Mouse (Mus musculus) adrenal gland, adult 8-10 months (tissue): Measurements from ENCODE around the gene Impdh2. TPM values are rescaled to one million over a fixed set of nuclear protein-coding genes. Genes with fewer than 3 reads are reported as not detected.
A peak's percentile ranks its signal among the peaks of the same experiment; 100 is the strongest.
"Not testable (repeated sequence)": the region's sequence is repeated elsewhere in the genome, so short reads cannot be mapped to it uniquely, and the experiment has no call there.

Source experiments
- DNase-seq: peaks from one replicate; pipeline ENCODE4 v3.0.0; 2022
- total RNA-seq, 4 experiments: library from RNA; stranded (reverse); gene quantifications; 2 replicates each; pipeline ENCODE4 v1.2.4; 2022

The Impdh2 gene
- total RNA-seq, 4 experiments from 2014 or later: 59.9 to 88.8 (median 73.5) TPM

DNA sequence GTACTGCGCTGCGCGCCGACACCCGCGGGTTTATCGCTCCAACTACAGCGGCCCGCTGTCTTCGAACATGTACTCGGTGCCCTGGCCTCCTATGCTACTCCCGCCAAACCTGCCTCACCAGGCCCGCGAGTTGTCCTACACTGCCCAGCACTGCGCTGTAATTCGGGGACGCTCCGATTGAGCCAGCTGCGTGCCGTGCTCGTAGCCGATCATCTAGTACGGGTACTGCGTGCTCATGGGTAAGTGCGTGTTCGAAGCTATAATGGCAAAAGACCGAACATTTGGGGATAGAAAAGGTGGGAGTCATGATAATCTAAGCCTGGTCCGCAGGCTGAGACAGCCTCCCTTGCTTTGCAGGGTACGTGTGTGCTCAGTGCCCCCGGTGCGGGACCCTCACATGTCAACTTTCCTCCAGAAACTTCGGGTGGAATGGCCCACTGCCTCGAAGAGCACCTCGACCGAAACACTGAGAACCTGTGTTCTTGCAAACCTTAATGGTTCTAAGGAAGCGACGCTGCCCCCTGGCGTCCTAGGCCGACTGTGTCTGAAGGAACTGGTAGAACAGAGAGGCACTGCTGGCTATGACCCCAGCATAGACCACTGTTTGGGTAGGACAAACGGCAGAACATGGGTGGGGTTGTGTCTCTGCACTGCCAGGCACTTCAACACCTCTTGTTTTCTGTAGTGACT is 10.3 kb downstream of the Impdh2 start:
- DNase-seq: peak; percentile 58

DNA sequence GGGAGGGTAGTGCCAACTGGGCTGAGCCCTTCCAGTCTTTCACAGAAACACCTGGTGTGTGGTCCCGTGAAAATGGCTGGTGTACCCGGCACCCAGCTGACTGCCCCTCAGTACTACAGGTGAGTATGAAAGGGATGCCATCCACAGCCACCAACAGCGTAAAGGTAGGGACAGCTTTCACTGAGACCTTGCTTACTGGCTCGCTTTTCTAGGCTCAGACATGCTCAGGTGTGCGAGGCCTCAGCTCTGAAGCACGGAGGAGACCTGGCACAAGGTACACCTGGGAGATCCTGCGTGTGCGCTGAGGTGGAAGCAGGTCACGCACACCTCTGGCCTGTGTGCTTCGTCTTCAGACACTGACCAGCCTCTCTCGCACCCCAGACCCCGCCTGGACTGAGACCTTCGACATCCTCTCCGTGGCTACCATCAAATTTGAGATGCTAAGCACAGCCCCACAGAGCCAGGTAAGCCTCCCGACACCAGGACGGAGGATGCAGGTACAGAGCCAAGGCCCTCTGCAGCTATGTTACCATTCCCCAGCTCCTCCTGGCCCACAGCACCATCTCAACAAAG is 11.4 kb downstream of the Impdh2 start:
- no peak for DNase-seq

DNA sequence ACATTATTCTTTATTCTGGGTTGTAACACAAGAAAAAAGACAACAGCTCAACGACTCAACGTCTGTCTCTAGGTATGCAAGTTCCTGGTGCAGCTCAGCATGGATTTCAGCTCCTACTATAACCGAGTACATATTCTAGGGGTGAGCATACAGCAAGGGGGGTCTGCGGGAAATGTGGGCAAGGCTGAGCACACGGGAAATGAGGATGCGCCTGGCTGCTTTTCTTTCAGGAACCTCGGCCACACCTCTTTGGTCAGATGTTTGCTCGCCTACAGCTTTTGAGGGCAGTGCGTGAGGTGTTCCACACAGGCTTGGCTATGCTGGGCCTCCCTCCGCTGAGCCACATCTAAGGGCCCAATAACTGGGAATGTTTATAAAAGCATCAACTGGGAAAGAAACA is 12.2 kb downstream of the Impdh2 start:
- no peak for DNase-seq

DNA sequence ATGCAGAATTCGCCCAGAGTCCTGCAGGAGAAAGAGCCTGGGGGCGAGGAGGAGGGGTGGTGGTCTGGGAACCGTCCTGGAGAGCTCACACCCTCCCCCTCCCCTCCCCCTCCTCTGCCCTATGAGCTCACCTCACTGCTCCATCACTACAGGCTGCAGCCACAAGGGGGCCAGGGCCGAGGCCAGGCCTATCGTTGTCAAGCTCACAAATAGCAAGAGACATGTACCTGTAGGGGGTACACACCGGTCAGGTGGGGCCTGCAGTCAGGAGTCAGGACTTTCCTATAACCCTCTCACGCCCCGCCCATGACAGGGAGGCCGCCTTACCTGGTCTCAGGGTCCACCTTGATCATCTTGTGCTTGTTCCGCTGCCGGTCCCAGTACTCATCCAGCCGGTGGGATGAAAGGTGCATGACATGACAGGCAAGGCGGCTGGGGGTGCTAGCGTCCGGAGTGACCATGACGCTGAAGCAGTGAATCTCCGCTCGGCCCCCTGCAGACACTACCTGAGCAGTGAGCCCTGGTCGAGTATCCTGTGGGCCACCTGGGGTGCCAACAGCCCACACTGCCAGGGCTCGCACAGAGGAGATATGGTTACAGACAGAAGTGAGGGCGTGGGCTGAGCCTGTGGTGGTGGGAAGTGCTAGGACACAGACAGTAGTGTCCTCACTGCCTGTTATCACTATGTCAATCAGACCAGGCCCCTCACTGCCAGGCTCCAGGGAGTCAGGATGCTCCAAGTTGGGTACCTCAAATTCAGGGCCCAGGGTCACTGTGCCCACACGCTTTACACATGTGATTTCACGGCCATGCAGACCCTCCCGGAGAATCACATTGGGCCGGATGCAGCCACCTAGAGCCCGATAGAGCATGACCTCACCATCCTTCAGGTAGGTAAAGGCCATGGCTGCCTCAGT is 13.9 kb downstream of the Impdh2 start:
- DNase-seq: no peak

DNA sequence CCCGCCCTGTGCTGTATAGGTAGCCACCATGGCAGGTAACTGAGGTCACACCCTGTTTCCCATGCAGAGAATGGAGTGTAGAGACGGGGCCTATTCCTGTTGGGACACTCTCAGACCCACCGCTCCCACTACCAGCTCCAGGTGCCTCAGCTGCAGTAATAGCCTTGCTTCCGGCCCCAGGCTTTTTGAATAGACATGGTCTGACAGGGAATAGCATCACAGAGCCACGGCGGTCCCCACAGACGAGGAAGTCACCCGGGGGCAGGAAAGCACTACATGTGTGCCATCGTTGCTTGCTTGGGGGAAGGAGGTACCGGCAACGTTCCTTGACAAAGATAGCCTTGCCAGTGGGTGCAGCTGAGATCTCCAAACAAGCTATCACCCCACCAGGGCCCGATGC is 14.8 kb downstream of the Impdh2 start:
- DNase-seq: no peak

DNA sequence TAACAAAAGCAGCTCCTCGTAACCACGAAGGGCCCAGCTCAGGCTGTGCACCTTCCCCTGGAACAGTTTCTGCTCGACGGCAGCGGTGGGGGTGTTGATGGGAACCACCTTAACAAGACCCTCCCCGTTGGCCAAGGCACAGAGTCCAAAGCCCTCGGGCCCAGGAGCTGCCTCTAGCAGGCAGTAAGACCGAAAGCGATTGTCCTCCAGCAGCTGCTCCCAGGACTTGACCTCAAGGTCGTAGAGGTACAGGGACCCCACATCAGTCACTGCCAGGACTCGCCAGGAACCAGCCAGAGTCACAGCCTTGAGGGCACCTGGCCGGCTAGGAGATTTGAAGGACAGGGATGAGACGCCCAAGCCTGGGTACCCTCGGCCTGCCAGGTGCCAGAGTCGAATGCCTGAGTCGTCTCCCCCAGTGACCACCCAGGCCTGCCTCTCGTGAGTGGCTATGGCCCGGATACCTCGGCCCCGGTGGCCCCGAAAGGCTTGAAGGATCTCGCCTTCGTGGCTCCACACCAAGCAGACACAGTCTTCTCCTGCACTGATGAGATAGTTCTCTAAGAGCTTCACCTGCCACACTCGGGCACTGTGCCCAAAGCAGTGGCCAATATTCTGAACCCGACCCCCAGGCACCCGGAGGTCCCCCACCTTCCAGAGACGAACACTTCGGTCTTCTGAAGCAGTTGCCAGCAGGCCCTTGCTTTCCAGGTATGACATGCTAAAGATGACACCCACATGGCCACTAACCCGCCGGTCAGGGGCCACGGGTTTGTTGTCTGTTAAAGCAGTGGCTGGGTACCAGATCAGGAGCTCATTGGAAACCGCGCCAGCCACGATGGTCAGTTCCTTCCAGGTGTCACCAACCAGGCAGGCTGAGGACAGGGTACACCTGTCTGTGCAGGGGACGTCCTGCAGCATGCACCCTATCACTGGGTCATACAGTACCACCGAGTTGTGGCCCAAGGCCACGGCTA is 15.5 kb downstream of the Impdh2 start:
- DNase-seq: no peak

DNA sequence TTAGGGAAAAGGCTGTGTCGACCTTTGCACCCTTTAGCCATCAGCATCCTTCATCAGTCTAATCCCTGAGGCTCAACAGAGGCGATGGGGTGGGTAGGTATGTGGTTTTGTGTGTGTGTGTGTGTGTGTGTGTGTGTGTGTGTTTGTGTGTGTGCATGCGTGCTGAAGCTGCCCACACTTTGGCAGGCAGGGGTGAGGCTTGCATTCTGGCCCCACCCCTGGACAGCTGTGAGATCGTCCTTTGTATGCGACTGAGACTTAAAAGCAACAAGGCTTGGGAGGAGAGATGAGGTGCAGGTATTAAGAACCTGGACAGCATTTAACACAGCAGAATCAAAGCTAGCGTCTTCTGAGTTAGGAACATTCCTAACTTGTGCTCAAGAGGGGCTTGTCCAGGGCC is 16.9 kb downstream of the Impdh2 start:
- no peak for DNase-seq

DNA sequence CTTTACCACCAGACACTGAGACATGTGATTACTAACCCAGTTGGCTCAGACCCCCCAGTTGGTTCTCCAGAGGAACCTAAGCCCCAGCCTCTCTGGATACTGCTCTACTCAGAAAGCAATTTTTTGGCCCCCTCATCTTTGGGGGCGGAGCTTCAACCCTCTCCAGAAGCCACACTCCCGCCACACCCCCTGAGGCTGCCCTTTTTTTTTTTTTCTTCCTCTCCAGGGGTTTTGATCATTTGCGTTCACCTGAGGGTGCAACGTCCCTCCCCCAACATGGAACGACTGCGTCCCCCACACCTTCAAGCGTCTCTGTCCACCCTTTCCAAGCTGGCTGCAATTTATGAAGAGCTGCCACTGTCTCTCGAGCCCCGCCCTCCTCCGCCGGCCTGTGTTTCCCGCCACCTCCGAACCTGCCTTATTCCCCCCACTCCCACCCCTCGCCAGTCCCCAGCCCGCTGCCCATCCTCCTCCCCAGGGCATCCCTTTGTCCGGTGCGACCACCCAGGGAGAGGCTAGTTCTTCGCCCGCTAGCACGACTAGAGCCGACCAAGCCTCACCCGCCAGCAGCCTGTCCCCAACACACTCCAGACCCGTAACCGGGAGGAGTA is 18.0 kb downstream of the Impdh2 start:
- DNase-seq: peak; percentile 54

DNA sequence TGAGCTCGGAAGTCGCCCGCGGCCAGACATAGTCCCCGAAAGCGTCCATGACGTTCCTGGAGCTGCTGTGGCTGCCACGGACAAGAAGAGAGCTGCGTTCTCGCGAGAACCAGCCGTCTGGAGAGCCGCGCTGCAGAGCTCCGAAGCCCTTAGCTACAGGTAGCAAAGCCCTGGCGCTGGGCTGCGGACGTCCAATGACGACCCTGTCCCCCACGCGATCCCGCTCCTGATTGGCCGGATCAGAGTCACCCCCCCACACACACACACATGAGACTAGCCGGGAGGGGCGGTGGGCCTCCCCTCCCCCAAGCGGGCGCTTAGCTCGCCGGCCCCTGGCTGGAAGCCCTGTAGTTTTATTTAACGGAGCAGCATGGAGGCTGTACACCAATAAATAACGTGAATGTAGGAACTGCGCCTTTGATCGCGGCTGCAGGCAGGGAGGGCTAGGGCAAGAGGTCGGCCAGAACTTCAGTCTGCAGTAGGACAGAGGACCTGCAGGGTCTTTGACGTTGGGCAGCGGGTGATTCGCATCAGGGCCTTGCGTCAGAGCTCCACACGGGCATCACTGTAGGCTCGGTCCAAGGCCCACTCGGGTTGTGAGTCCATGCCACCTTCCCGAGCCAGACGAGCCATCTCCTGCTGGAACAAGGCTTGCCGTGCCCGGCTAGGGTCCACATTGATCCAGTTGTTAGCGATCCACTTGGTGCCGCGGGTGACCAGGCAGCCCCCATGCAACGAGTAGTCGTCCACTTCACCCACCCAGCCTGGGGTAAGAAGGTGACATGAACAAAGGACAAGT is 18.7 kb downstream of the Impdh2 start, which contains the start of gene Wdr6:
Gene Wdr6 (minus strand): TSS at position 195 of the 799 bp plus-strand sequence.
- peak; percentile 95 for DNase-seq

DNA sequence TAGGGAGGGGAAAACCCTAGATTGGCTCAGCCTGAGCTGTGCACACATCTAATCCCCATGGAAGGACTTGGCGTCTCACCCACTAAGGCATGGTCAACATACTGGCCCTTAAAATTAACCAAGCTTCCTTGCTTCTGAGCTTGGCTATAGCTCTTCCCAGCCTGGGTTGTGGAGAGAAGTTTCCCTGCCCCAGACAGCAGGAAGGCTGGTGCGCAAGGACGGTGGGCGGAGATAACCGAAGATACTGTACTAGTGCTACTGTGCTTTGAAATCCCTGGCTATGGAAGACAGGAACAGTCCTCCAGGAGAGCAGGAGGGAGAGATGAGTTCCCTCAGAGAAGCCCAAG is 19.2 kb downstream of the Impdh2 start:
- DNase-seq: peak; percentile 60

DNA sequence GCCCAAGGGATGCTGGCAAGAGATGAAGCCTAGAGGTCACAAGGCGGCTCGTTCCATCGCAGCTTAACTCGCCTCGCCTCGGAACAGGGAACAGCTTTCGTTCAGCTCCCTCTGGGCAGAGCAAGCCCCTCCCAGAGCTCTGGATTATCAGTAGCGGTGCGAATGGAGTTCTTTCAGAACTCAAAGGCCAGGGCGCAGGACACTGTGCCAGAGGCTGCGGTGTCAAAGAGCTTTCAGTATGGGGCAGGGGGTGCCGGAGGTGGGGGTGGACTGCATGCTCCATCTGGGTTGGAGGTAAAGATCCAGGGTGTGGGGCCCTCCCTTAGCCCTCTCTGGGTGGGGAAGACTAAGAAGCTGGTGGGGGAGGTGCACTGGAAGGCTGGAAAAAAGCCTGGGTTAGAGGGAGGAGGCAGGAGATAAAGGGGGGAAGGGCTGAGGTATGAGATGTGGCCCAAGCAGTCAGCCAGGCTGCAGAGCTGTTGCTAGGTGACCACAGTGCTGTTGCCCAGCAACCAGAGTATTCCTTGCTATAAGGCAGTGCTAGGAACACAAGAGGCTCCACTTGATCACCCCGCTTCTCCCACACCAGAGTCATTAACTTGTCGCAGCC is 27.6 kb downstream of the Impdh2 start:
- DNase-seq: peak; percentile 64

DNA sequence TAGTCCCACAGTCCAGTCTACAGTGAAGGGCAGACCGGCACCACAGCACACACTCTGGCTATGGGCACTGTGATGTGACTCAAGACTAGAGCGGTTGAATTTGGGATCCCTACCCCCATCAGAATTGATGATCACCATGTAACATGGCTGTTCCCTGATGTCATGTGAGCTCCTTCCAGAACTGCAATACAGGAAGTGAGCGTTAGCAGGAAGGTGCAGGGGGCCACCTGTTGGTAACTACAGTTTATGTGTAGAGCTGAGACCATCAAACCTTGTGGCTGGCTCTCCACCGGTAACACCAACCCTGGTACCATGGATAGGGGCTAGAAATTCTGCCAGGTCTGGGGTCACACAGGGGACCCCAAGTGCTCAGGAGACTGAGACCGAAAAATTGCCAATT is 29.1 kb downstream of the Impdh2 start:
- DNase-seq: no peak

DNA sequence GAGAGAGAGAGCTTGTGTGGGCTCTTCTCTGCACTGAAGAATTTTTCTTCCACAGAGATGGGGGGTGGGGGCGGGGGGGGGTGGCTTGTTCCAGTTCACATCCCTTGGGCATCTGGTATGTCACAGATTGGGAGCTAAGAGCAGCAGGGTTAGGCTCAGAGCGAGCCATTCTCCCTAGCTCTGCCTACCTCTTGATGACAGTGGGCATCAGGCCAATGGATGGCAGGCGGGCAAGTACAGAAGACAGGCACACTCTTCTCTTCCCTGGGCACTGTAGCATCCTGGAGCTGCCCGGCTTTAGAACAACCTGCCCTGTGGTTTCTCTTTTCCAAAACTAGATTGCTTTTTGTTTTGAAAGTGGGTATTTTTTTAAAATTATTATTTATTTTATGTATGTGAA is 31.4 kb downstream of the Impdh2 start:
- DNase-seq: no peak

DNA sequence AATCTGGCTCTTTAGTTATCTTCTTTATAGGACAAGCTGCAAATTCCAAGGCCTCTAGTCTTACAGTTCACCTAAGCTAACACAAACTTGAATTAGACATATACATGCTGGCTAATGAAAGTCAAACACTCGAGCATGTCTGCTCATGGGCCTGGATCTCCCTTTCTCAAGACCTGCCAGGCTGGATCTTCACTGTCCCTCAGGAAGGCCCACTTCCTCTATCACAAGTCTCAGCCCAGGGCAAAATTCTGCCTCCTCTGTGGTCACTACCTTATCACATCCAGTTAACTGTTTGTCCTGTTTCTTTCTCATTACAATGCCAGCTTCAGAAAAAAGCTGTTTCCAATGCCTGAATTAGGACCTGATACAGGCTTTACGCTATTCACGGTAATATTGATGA is 34.3 kb downstream of the Impdh2 start:
- no peak for DNase-seq

DNA sequence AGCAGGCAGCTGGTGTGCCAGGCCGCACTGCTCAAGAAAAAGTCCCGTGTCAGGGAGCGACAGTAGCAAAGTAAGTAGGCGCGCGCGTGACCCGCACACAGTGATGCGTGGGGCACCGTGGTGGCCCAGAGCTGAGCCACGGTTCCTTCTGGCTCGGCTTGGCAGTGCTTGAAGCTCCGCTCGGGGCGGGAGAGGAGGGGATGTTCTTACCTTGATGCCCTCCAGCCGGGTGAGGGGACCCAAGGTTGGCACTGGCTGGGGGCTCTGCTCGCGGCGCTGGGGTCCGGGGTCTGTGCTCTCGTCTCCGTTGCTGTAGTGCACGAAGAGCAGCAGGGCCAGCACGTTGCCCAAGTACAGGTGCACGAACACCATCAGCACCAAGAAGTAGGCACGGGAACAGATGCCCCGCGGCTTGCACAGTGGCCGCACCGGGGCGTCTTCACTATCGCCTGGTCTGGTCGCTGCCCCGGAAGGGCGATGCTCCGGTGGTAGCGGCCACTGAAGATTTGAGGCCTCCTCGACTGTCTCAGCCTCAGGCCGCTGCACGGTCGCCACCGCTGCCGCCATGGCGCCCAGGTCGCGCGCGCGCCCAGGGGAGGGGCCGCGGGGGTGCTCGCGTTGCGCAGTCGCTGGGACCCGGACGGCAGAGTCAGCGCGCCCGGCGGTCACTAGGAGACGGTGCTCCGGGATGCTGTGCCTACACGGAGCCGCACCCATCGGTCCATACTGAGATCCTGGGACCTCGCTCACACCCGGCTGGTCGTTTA is 37.1 kb downstream of the Impdh2 start, which contains the start of gene P4htm:
Gene P4htm (minus strand): TSS at position 670 of the 767 bp plus-strand sequence.
- peak; percentile 38 for DNase-seq

DNA sequence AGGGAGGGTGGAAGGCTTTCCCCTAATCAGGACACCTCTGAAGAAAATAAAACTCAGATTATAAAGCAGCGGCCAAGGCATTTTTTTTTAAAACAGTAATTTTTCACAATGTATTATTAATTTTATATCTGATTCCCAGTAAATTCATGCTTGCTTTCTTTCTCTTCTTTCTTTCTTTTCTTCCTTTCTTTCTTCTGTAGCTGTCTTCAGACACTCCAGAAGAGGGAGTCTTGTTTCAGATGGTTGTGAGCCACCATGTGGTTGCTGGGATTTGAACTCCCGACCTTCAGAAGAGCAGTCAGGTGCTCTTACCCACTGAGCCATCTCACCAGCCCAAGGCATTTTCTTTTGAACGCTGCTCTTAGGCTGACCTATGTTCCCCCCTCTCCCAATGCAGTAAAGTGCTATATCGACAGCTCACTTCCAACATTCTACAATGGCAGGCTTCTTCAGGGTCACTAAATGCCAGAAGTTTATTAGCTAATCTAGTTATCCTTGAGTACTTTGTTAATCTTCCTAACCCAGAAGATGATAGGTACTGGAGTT is 39.0 kb downstream of the Impdh2 start:
- no peak for DNase-seq

DNA sequence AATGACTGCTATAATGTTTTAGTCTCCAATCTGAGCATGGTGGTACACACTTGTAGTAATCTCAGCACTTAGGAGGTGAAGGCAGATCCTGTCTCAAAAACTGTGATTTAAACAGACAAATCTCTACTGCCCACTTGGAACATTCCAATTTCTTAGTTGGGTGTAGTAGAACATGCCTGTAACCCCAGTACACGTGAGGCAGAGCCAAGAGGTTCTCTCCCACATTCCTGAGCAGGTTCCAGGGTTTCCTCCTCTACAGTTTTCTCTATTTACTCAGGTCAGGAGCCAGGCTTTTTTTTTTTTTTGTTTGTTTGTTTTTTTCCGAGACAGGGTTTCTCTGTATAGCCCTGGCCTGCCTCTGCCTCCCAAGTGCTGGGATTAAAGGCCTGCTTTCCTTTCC is 39.9 kb downstream of the Impdh2 start:
- DNase-seq: no peak

DNA sequence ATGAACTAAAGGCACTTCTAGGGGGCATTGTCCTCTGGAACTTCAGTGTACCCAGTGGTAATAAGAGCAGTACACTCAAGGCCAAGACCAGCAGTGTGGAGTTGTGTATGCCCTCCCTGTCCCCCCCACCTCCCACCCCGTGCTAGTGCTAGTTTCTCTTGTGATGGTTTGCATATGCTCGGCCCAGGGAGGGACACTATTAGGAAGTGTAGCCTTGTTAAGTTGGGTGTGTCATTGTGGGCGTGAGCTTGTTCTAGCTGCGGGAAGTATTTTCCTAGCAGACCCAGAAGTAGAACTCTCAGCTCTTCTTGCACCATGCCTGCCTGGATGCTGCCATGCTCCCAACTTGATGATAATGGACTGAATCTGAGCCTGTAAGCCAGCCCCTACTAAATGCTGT is 41.9 kb downstream of the Impdh2 start:
- no peak for DNase-seq

DNA sequence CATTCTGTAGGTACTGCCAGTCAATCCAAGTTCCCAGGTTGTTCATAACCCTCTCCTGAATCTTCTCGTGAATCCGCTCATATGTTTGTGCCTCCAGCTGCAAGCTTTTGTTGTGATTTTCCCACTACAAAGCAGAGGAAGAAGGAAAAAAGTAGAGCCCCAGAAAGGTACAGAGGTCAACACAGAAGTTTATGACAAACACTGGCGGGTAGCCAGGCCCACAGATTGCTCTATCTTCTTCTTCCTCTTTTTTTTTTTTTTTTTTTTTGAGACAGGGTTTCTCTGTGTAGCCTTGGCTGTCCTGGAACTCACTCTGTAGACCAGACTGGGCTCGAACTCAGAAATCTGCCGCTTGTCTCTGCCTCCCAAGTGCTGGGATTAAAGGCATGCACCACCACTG is 47.8 kb downstream of the Impdh2 start:
- DNase-seq: not testable (repeated sequence)
